Mouse (Mus musculus): Measurements from ENCODE around the gene Myo1e.

Gene Myo1e

DNA sequence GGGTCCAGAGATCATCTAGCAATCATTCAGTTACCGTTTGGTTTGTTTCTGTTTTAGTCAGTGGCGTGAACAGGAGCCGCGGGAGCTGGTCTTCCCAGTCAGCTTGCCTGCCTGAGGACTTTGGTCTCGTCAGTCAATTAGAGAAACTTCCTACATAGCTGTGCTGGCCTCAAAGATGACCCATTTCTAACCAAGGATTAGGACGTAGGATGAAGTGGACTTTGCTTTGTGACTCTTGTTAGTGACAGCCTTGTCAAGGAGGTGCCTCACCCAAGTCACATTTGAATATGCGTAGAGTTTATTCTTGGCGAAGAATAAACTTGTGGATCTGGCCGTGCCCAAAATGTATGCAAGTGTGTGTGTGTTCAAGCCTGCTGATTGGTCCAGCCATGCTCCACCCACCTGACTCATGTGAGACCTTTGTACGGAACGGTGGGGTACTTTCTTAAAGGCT is 70.4 kb downstream of the Myo1e start:
- TF ChIP-seq GATA4 (IDR thresholded peaks at IDR 0.05; ENCODE audit: insufficient replicate concordance, low read length) = no peak

DNA sequence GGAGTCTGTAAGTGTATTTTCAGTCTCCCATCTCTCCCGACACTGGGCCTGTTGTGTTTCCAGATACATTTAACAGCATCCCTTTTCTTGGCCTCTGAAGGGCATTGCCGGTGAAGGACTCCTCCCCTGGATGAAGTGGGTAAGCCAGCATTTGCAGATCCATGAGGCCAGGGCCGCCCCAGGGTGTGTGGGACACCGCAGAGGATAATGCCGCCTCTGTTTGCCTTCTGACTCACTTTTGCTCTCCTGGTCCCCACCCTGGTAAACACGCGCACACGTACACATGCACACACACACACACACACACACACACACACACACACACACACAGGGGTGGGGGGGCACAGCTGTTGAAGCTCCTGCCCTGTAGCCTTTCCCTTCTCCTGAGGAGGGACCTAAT is 74.3 kb downstream of the Myo1e start:
- no peak for TF ChIP-seq GATA4 (IDR thresholded peaks at IDR 0.05; ENCODE audit: insufficient replicate concordance, low read length)

DNA sequence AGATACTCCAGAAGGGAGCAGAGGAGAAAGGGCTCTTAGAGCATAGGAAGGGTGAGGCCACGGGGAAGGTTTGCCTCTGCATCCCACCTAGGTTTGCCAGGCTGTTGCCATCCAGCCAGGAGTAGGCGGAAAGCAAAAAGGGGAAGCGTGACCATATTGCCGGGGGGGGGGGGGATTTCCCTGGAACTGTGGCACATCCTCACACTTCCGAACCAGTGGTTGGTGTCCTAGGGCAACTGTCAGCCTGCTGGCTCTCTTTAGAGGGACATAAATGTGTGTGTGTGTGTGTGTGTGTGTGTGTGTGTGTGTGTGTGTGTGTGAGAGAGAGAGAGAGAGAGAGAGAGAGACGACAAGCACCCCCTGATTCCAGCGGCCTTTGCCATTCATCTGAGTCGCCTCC is 75.0 kb downstream of the Myo1e start:
- TF ChIP-seq GATA4 (IDR thresholded peaks at IDR 0.05; ENCODE audit: insufficient replicate concordance, low read length) = no peak

DNA sequence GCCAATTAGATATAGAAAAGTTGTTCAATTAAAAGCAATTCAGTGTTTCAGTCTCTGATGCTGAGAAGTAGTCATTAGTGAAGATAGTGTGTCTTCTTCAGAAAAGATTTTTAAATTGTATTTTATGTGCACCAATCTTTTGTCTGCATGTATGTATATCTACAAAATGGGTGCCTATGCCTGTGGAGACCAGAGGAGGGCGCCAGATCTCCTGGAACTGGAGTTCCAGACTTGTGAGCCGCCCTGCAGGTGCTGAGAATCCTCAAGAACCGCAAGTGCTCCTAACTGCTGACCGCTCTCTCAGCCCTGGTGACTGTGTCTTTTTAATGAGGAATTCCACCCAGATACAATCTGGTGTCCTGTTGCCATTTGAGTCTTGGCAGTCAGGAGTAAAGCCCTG is 76.0 kb downstream of the Myo1e start:
- TF ChIP-seq GATA4 (IDR thresholded peaks at IDR 0.05; ENCODE audit: insufficient replicate concordance, low read length) = no peak

DNA sequence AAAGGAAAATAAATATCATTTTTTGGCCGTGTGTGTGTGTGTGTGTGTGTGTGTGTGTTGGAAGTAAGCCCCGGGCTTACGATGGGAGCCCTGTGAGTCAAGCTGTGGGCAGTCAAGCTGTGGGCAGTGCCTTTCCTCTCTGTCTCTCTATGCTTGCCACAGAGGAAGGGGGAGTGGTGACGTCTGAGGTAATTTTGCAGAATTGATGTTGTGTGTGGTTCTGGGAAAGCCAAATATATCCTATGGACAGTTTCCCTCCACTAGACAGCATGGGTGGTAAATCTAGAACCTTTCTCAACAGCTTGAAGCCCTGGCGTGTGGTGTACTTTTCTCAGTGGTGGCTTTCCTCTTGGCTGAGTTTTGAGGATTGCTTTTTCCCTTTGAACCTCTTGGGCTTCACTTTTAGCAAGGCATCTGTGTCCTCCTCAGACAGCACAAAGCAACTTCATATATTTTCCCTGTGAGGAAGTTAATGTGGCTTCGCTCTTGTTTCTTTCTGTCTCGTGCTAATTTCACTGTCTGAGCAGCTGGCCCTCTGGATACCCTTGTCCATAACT is 77.5 kb downstream of the Myo1e start:
- TF ChIP-seq GATA4 (IDR thresholded peaks at IDR 0.05; ENCODE audit: insufficient replicate concordance, low read length) = no peak

DNA sequence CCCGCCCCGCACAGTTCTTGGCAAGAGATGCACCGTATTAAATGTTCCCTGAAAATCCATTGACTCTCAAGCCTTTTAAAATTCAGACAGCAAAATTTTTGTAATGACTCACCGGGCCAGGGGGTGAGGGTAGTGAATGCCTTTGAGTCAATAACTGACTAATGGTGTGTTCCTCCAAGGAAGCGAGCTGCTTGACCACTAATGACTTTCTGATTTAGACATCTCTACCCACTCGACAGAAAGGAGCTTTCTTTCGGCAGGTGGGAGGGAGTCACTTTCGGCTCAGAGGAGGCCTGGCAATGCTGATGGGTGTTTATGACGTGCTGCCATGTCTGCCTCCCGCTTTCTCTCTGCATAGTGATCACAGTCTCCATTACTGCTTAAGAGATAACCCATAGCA is 83.6 kb downstream of the Myo1e start:
- TF ChIP-seq GATA4 (IDR thresholded peaks at IDR 0.05; ENCODE audit: insufficient replicate concordance, low read length) = no peak

DNA sequence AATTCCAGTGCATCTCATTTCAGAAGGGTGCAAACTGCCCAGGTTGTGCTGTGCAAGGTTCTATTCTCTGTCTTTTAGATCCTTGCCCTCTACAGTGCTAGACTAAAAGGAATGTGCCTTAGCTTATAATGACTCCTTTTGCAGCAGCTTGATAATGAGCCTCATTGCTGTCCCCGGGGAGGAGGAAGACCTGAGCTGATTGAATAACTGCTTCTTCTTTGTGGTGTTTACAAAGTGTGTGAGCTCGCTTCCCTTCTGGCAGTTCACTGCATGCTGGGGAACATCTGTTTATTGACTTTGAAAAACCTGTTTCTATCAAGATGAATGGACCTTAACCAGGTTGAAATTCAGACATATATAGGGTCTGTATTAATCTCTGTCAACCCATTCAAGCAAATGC is 89.8 kb downstream of the Myo1e start:
- TF ChIP-seq GATA4 (IDR thresholded peaks at IDR 0.05; ENCODE audit: insufficient replicate concordance, low read length) = no peak

DNA sequence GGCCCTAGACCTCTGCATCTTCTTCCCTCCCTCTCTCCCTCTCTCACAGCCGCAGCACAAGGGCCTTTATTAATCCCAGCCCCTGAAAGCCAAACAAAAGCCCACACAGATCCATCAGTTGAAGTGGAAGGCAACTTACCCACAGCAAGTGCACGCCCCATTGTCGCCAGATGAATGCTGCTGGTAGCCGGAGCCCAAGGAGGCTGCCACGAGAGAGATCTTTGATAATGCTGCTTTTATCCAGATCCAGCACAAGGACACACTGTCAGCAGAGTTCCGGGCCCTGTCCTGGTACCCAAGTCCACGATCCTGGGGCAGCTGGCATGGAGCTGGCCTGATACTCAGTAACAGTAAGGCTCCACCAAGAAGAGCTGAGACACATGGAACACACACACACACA is 91.1 kb downstream of the Myo1e start:
- TF ChIP-seq GATA4 (IDR thresholded peaks at IDR 0.05; ENCODE audit: insufficient replicate concordance, low read length) = no peak

DNA sequence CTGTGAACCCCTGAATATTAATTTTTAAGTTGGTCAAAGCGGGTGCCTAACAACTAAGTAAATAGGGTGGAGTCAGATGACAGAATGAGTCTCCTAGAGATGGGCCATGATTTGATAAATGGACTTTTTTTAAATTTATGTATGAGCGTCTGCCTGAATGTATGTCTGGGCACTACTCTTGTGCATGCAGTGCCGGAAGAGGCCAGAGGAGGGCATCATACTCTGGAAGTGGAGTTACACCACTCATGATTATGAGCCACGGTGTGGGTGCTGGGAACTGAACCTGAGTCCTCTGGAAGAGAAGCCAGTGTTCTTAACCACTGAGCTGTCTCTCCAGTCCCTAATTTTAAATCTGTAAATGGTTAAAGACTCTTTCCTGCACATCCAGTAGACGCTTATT is 93.6 kb downstream of the Myo1e start:
- no peak for TF ChIP-seq GATA4 (IDR thresholded peaks at IDR 0.05; ENCODE audit: insufficient replicate concordance, low read length)

DNA sequence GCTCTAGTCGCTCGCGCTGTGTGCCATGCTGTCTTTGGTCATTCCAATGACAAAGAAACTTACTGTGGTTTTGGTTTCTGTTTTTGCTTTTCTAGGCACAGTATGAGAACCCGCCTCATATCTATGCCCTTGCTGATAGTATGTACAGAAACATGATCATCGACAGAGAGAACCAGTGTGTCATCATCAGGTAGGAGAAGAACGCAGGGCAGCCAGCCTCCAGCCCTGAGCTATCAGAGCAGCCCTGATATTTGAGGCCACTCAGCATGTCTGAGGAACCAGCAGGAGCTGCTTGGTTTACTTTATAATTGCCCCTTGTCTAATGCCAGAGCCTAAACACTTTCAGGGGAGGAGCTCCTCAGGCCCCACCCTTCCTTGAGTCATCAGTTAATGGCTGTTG is 94.4 kb downstream of the Myo1e start:
- no peak for TF ChIP-seq GATA4 (IDR thresholded peaks at IDR 0.05; ENCODE audit: insufficient replicate concordance, low read length)

DNA sequence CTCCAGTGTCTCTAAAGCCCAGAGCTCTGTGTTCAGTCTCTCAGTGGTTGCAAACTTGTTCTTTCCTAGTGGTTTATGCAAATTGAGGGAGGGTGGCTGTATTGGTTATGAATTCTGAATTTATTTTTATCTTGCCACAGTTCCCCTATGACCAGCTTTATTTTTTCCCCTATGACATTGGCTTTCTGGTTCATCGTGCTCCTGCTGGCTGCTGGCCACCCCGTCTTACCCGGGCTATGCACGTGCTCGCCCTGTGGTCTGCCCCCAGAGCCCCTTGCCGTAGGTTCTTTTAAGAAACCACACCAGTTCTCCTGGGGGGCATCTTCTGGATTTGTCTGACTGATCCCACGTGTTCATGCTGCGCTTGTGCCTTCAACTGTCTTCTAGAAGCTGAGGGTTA is 97.8 kb downstream of the Myo1e start:
- TF ChIP-seq GATA4 (IDR thresholded peaks at IDR 0.05; ENCODE audit: insufficient replicate concordance, low read length) = no peak

DNA sequence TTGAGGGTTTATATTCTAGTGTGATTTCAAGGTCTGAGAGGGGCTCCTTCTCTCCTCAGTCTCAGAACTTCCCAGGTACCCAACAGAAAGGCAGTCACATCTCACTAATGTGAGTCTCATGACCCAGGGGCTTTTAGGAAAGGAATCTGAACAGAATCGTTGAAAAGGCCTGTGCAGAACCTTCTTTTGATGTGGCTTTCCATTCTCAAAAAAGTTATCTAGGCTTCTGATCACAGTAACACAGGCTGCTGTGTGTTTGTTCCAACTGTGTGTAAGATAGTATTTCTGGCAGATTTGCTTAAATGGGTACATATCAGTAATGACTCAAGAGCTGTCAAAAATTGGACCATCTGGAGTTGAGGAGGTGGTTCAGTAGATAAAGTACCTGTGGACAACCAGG is 102.9 kb downstream of the Myo1e start:
- no peak for TF ChIP-seq GATA4 (IDR thresholded peaks at IDR 0.05; ENCODE audit: insufficient replicate concordance, low read length)

DNA sequence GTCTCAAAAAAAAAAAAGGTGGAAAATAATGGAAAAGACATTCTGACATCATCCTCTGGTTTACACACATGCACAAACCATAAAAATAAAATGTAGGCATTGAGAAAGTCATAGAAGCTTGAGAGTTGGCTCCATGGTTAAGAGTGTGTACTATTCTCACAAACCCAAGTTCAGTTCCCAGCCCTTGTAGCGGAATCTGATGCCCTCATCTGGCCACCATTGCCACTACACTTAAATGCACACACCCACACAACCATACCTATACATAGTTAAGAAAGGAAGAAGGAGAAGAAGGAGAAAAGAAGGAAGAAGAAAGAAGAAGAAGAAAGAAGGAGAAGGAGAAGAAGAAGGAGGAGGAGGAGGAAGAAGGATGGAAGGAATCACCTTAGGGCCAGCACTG is 106.9 kb downstream of the Myo1e start:
- no peak for TF ChIP-seq GATA4 (IDR thresholded peaks at IDR 0.05; ENCODE audit: insufficient replicate concordance, low read length)

DNA sequence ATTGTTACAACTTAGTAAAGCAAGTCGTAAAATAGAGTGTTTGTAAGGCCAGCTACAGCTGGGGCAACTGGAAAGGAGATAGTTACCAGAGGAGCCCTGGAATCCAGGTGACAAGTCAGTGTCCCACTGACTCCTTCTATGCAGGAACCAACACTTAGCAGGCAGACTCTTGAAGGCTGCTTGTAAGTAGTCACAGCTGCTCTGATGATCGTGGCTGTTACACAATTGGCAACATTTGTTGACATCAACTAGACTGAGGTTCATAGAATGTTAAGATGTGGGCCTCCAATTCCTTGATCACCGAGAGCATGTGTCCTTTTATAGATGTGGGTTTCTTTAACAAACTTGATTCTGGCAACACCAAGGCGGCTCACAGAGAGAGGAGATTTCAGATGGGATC is 108.0 kb downstream of the Myo1e start:
- no peak for TF ChIP-seq GATA4 (IDR thresholded peaks at IDR 0.05; ENCODE audit: insufficient replicate concordance, low read length)

DNA sequence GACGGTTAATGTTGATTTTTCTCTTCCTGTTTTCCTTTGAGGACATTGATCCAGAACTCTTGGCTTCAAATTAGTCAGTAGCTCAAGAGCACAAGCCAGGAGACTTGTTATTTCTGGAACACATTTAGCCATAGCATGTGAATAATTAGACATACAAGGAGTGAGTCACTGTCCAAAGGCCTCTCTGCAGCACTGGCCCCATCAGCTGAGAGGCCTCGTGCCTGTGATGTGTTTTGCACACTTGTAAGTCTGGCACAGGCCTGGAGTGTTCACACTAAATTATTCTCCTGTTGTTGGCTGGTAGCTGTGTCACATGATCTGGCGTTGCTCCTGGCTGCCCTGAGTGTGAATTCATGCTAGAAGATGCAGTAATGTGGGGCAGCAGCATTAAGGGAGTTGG is 111.5 kb downstream of the Myo1e start:
- TF ChIP-seq GATA4 (IDR thresholded peaks at IDR 0.05; ENCODE audit: insufficient replicate concordance, low read length) = no peak

DNA sequence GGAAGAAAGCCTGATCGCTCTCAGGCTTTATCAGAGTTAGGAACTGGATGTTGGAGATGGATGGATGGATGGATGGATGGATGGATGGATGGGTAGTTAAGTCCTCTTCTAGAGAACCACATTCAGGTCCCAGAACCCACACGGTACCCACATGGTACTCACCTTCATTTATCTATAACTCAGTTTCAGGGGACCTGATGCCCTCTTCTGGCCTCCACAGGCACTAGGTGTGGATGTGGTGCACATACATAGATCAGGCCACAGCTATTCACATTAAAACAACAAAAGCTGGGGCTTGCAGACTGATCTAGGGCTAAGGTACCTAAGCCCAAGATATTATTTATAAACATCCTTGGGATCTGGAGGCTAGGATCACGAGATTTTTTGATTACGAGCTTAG is 117.2 kb downstream of the Myo1e start:
- TF ChIP-seq GATA4 (IDR thresholded peaks at IDR 0.05; ENCODE audit: insufficient replicate concordance, low read length) = no peak

DNA sequence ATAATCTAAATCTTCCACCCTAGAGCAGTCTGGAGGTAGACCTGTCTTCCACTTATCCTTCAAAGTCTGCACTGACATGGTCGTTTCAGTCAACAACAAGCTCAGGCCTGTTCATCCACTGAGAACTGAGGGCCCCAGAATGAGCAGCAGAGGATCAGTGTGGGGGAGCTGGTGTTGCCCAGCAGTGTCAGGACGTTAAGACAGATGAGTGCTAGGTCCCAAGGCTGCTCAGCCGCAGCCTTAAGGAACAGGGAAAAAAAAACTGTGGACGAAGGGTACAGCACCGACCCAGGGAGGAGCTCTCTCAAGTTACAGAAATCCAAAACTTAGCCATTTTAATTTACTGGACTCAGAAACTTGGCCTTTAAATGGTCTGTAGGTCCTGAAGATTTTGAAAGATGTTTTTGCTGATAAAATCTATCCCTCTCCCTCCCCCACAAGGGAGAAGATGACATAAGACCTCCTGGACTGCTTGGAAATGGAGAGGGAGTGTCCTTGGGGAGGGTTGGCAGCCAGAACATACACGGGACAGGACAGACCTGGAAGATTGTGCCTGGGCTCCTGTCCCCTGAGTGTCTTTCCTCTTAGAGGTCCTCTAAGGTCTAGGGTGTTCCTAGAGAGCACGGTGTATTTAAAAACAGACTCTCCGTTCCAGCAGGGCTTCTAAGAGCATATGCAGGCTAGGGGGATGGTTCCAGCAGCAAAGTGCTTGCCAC is 118.9 kb downstream of the Myo1e start:
- no peak for TF ChIP-seq GATA4 (IDR thresholded peaks at IDR 0.05; ENCODE audit: insufficient replicate concordance, low read length)

Measured in liver, adult (tissue).